ENCODE assay signal across 18 mouse cellular contexts in the genomic region with DNA sequence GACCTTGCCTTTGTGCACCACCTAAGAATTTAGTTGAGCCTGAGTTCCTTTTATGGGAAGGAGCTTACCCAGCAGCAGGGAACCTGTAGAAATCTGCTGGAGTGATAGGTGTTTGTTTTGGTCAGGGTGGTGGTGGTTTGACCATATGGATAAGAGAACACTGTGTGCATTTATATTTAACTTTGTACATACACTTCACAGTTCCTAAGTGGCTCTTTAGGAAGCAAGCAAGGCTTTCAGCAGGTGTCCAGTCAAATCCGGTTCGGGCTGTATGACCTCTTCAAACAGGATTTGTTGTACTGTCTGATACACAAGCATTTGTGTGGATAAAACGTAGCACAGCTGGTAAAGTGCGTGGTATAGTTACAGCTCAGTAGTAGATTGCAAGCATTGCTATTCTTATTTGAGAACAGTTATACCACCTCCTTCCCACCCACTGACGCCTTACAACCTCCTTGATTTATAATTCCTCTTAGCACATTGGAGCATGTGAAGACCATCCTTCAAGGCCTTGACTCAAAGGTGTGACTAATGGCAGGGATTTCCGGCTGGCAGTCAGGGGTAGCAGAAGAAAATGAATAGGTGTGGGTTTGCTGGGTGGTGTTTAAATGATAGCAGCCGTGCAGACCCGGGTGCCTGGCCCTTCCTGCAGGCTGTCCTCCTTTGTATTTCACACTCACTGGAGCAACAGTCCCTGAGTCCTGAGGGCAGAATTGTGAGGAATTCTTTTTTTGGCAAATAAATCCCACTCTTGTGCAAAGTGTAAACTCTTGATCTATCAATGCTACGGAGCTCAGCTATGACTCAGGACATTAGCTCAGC.
DNase-seq lines count a peak whose midpoint lies in the region; ATAC-seq and TF ChIP-seq lines count a peak whose summit lies in the region.
"Had no signal": no experiment of that assay in that cellular context is flagged by ENCODE, and none has a peak within 500 bp of the region (broad histone marks: within the 10 kb centered on the region; RNA-seq: fewer than 3 reads in every experiment).

No protein-coding gene starts in this region.

- H3K27ac ChIP-seq in embryonic facial prominence, embryonic 13.5 days: peak overlapping the region; percentile 48; the same call in 1 of the 2 replicates
- H3K27ac ChIP-seq in embryonic facial prominence, embryonic 10.5 days (replicated peaks): no peak overlapping the region
- no peak overlapping the region for H3K27ac ChIP-seq in left cerebral cortex, adult 2 months
- H3K27ac ChIP-seq: heart, embryonic 15.5 days; hindbrain, embryonic 14.5 days; neural tube, embryonic 15.5 days had no signal

- no peak for TF ChIP-seq CTCF in lung, adult 2 months (IDR thresholded peaks at IDR 0.05; ENCODE audit: insufficient read depth, low read length)
- TF ChIP-seq CTCF in left cerebral cortex, adult 2 months (IDR thresholded peaks at IDR 0.05): no peak

- H3K9ac ChIP-seq in embryonic facial prominence, embryonic 13.5 days: no peak overlapping the region
- H3K9ac ChIP-seq: heart, embryonic 15.5 days; hindbrain, embryonic 14.5 days; neural tube, embryonic 15.5 days had no signal

- H3K4me1 ChIP-seq in embryonic facial prominence, embryonic 13.5 days: peaks cover 21% of the 10 kb centered on the region
- H3K4me1 ChIP-seq in embryonic facial prominence, embryonic 10.5 days: no peaks in the 10 kb centered on the region
- H3K4me1 ChIP-seq in lung, adult 2 months (ENCODE audit: control insufficient read depth, insufficient read depth, low read length): no peaks in the 10 kb centered on the region
- H3K4me1 ChIP-seq: heart, embryonic 15.5 days had no signal

- no peak overlapping the region for H3K4me3 ChIP-seq in embryonic facial prominence, embryonic 13.5 days
- H3K4me3 ChIP-seq in embryonic facial prominence, embryonic 10.5 days: no peak overlapping the region
- H3K4me3 ChIP-seq in lung, adult 2 months (replicated peaks; ENCODE audit: extremely low read depth, low read depth, low read length): no peak overlapping the region
- no peak overlapping the region for H3K4me3 ChIP-seq in left cerebral cortex, adult 2 months
- H3K4me3 ChIP-seq: heart, embryonic 15.5 days; neural tube, embryonic 15.5 days had no signal

- no peak for DNase-seq in embryonic facial prominence, embryonic 10.5 days (ENCODE audit: low spot score)
- peak; percentile 10 for DNase-seq in lung, adult 2 months
- DNase-seq in lung, postnatal 14 days: no peak
- peak; percentile 14 for DNase-seq in left cerebral cortex, adult 2 months (ENCODE audit: extremely low spot score in 1 of 2, low spot score in 2 of 2)
- DNase-seq in lung, postnatal 36 days: peak; percentile 61
- no peak for DNase-seq in thymus, postnatal 10 days (ENCODE audit: low spot score in 2 of 2)
- DNase-seq: adrenal gland, adult 2 months; cerebellum, postnatal 10 days; gastrocnemius, postnatal 36 days; kidney, adult 11 months; kidney, postnatal 14 days; layer of hippocampus, adult 9-11 months had no signal

- ATAC-seq in embryonic facial prominence, embryonic 13.5 days (ENCODE audit: insufficient number of reproducible peaks, insufficient read depth, low FRiP score, low TSS enrichment, low read depth): no peak
- no peak for ATAC-seq in megakaryocyte progenitor cell, adult 5-6 weeks (replicated peaks; ENCODE audit: poor library complexity)

- no peaks in the 10 kb centered on the region for H3K27me3 ChIP-seq in embryonic facial prominence, embryonic 13.5 days
- H3K27me3 ChIP-seq in embryonic facial prominence, embryonic 10.5 days (replicated peaks; ENCODE audit: low read depth, poor library complexity, severe bottlenecking): no peaks in the 10 kb centered on the region
- H3K27me3 ChIP-seq: heart, embryonic 15.5 days; neural tube, embryonic 15.5 days had no signal

- intact Hi-C loops in left cerebral cortex, adult 2 months (cut with DNase I): no loop called here

- WGBS in embryonic facial prominence, embryonic 13.5 days: 62% methylated on average over 9 of the region's 9 CpGs
- WGBS in embryonic facial prominence, embryonic 10.5 days: 66% methylated on average over 9 of the region's 9 CpGs
- WGBS in lung, adult 2 months: 49% methylated on average over 9 of the region's 9 CpGs

- H3K36me3 ChIP-seq in embryonic facial prominence, embryonic 13.5 days: no peaks in the 10 kb centered on the region
- no peaks in the 10 kb centered on the region for H3K36me3 ChIP-seq in embryonic facial prominence, embryonic 10.5 days (replicated peaks)
- H3K36me3 ChIP-seq: heart, embryonic 15.5 days; neural tube, embryonic 15.5 days had no signal

- no peak overlapping the region for H3K4me2 ChIP-seq in embryonic facial prominence, embryonic 13.5 days
- H3K4me2 ChIP-seq: heart, embryonic 15.5 days; hindbrain, embryonic 14.5 days; liver, embryonic 11.5 days; neural tube, embryonic 15.5 days had no signal

- TF ChIP-seq POLR2A in lung, adult 2 months (IDR thresholded peaks at IDR 0.05; ENCODE audit: borderline replicate concordance, extremely low read depth, low read depth, low read length): no peak

- H3K9me3 ChIP-seq in embryonic facial prominence, embryonic 13.5 days: no peaks in the 10 kb centered on the region
- no peaks in the 10 kb centered on the region for H3K9me3 ChIP-seq in embryonic facial prominence, embryonic 10.5 days
- H3K9me3 ChIP-seq: heart, embryonic 15.5 days; neural tube, embryonic 15.5 days had no signal

Comparison
In these comparisons a context has a peak if more than half of its experiments do, and no peak if none do; other contexts are left out.
1. DNase-seq: peak in lung, adult 2 months (single experiment), left cerebral cortex, adult 2 months (2 of 2) and lung, postnatal 36 days (single experiment); none in embryonic facial prominence, embryonic 10.5 days (single experiment), lung, postnatal 14 days (single experiment) and thymus, postnatal 10 days (0 of 2).